Mouse (Mus musculus): Measurements from ENCODE around the gene Zfp40. TPM values are rescaled to one million over a fixed set of nuclear protein-coding genes. Genes with fewer than 3 reads are reported as not detected.
"Not testable (repeated sequence)": the region's sequence is repeated elsewhere in the genome, so short reads cannot be mapped to it uniquely, and the experiment has no call there.

Zfp40 gene
- 12.5 TPM in 2 replicates for polyA plus RNA-seq (2016; fragmentation: Nextera tagmentation; extraction: Ambion mirVana)

DNA sequence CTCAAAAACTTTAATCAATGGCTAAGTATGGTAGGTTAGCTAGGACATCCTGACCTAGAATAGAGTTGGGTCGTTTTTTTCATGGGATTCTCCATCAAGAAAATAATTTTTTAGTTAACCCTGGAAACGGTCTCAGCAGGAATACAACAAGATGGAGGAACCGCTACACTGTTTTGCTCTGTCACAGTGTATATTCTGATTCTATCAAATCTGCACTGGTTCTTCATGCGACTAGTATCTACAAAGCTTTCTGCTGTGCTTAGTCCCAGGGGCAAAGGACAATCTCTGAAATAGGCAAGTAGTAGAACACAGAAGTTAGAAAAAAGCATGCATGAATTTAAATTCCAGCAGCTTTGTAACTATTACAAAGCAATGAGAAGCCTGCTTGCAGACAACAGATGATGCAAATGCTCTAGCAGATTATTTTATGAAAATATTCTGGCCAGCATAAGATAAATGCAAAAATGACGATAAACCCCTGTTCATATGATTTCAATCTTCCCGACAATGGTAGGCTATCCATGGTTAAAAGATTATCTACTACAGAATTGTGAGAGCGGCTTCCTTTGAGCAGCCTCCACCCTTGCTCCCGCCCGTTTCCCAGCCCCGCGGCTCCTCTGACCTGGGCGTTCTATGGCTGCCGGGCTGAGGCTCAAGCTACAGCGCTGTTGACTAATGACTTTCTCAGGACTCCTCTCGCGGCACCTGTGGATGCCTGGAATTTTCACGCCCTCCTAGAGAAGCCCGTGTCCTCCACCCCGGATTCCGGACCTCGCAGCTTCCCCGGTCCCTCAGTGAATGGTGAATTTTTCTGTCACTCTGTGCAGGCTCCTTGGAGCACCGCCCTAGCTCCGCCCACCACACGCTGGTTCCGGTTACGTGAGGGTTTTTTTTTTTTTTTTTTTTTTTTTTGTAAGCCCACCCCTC is at the start of gene Zfp40:
Zfp40 (minus strand) TSS at position 800 of the 927 bp plus-strand sequence.
- peak; percentile 79 for DNase-seq (ENCODE audit: extremely low spot score, low spot score)
- Histone ChIP-seq H3K27me3 (ENCODE audit: poor library complexity, severe bottlenecking) (no peaks in the 10 kb centered on the region), H3K36me3 (replicated peaks) (peaks cover 12% of the 10 kb centered on the region), H3K27ac (peak within 1 kb of the TSS; percentile 90), H3K4me1 (peaks cover 7% of the 10 kb centered on the region), H3K4me3 (peak within 1 kb of the TSS; percentile 73), H3K9me3 (no peaks in the 10 kb centered on the region)
- WGBS: 7% methylated on average over 27 of the region's 27 CpGs

DNA sequence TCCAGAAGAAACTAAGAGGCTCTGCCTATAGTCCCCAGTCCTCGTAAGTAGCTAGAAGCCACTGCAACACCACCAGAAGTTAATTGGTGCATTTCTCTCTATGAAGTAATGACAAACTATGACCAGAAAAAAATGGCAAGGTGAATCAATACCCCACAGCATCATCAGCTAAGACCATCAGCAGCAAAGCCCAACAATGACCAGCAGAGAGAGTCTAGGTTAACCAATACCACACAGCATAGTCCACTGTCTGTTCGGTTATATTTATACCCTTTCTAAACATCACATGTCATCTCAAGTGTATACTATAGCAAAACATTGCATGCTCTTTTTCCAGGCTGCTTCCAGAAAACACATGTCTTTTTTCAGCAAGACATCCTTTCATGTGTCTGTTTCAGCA is 25.3 kb upstream of the Zfp40 start:
- H3K9me3 ChIP-seq: peaks cover 18% of the 10 kb centered on the region; the same call in 1 of the 2 replicates
- H3K36me3 ChIP-seq (replicated peaks): no peaks in the 10 kb centered on the region
- no peak overlapping the region for H3K27ac ChIP-seq
- DNase-seq (ENCODE audit: extremely low spot score, low spot score): no peak
- no peaks in the 10 kb centered on the region for H3K27me3 ChIP-seq (ENCODE audit: poor library complexity, severe bottlenecking)
- WGBS: 94% methylated on average over 2 of the region's 2 CpGs
- H3K4me3 ChIP-seq: no peak overlapping the region
- H3K4me1 ChIP-seq: no peaks in the 10 kb centered on the region

DNA sequence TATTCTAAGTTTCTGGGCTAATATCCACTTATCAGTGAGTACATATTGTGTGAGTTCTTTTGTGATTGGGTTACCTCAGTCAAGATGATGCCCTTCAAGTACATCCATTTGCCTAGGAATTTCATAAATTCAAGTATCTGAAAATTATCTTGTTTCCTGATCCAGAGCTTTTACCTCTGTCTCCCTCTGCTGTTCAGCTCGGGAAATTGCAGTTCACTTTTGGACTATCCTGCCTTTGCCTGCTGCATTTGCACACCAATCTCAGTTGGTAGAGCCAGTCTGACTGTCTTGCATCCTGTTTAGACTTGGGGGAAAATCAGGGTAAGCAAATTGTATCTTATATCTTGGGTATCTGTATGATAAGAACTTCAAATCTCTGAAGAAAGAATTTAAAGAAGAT is 6.8 kb upstream of the Zfp40 start:
- H3K4me3 ChIP-seq; H3K4me1 ChIP-seq; H3K9me3 ChIP-seq; DNase-seq (ENCODE audit: extremely low spot score, low spot score); H3K27ac ChIP-seq; H3K27me3 ChIP-seq (ENCODE audit: poor library complexity, severe bottlenecking); H3K36me3 ChIP-seq (replicated peaks): not testable (repeated sequence)
- WGBS: 3% methylated on average over 1 of the region's 1 CpGs

DNA sequence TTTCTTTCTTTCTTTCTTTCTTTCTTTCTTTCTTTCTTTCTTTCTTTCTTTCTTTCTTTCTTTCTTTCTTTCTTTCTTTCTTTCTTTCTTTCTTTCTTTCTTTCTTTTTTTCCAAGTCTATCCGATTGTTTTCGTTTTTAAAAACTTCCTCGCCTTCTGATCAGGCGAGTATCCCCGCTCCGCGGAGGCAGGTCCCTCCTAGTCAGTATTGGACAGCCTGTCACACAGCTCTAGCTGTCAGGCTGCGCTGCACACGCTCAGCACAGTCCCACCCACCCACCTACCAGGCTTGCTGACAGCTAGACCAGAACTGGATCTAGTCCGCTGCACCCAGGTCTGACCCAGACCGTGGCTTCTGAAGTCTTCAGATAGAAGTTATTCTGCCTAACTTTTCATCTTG is 389 bp upstream of the Zfp40 start:
- Histone ChIP-seq H3K27ac (peak overlapping the region; percentile 79), H3K4me1 (peaks cover 7% of the 10 kb centered on the region), H3K4me3 (peak overlapping the region; percentile 73), H3K9me3 (no peaks in the 10 kb centered on the region), H3K27me3 (ENCODE audit: poor library complexity, severe bottlenecking) (no peaks in the 10 kb centered on the region), H3K36me3 (replicated peaks) (peaks cover 12% of the 10 kb centered on the region)
- WGBS: 2% methylated on average over 11 of the region's 11 CpGs
- peak; percentile 35 for DNase-seq (ENCODE audit: extremely low spot score, low spot score)

DNA sequence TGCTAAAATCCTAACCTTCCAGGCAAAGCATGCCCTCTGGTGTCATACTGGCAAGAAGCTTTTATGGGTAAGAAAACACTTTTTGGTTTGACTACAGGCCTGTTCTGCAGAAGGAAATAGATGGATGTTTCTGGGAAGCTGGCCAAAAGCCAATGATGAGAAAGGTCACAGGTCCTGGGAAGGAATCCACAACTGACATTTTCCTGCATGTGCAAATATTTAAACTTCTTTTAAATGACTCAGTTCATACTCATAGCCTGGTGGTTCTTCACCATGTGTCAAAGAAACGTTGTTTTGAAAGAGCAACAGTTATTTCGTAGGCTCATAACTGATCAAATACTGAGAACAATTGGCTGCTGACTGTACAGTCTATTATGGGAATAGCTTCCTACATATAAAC is 5.4 kb downstream of the Zfp40 start:
- DNase-seq (ENCODE audit: extremely low spot score, low spot score): no peak
- H3K36me3 ChIP-seq (replicated peaks): peaks cover 42% of the 10 kb centered on the region
- no peak overlapping the region for H3K4me3 ChIP-seq
- H3K9me3 ChIP-seq: no peaks in the 10 kb centered on the region
- H3K27ac ChIP-seq: no peak overlapping the region
- H3K27me3 ChIP-seq (ENCODE audit: poor library complexity, severe bottlenecking): no peaks in the 10 kb centered on the region
- peaks cover 7% of the 10 kb centered on the region for H3K4me1 ChIP-seq
- WGBS: 93% methylated on average over 2 of the region's 2 CpGs

Other genes starting within 250 kb of the Zfp40 start
- not detected in 2 replicates for gene Vmn2r-ps130, start 132.1 kb downstream of the Zfp40 start, polyA plus RNA-seq (2016; fragmentation: Nextera tagmentation; extraction: Ambion mirVana)
- not detected in 2 replicates for gene Vmn2r114, start 119.3 kb upstream of the Zfp40 start, polyA plus RNA-seq (2016; fragmentation: Nextera tagmentation; extraction: Ambion mirVana)
- gene Vmn2r115, start 150.5 kb upstream of the Zfp40 start, polyA plus RNA-seq (2016; fragmentation: Nextera tagmentation; extraction: Ambion mirVana): not detected in 2 replicates
- gene Vmn2r116, start 191.4 kb upstream of the Zfp40 start, polyA plus RNA-seq (2016; fragmentation: Nextera tagmentation; extraction: Ambion mirVana): not detected in 2 replicates